ENCODE assay signal across 23 mouse cellular contexts in genomic region chr5:142922251-142922650, GRCm38 (mm10). TPM values are rescaled to one million over a fixed set of nuclear protein-coding genes. Genes with fewer than 3 reads are reported as not detected.
A peak's percentile ranks its signal among the peaks of the same experiment; 100 is the strongest.
DNase-seq lines count a peak whose midpoint lies in the region; ATAC-seq and TF ChIP-seq lines count a peak whose summit lies in the region.
"Had no signal": no experiment of that assay in that cellular context is flagged by ENCODE, and none has a peak within 500 bp of the region (broad histone marks: within the 10 kb centered on the region; RNA-seq: fewer than 3 reads in every experiment).

No protein-coding gene starts in this region.

- no peaks in the 10 kb centered on the region for H3K36me3 ChIP-seq in liver, embryonic 11.5 days (ENCODE audit: control insufficient read depth, insufficient read depth, low read length)
- no peaks in the 10 kb centered on the region for H3K36me3 ChIP-seq in intestine, embryonic 16.5 days (ENCODE audit: control insufficient read depth, insufficient read depth, low read length)
- H3K36me3 ChIP-seq in liver, embryonic 16.5 days (ENCODE audit: control insufficient read depth, insufficient read depth): no peaks in the 10 kb centered on the region
- H3K36me3 ChIP-seq in hindbrain, embryonic 12.5 days: no peaks in the 10 kb centered on the region
- no peaks in the 10 kb centered on the region for H3K36me3 ChIP-seq in thymus, adult 2 months (ENCODE audit: control insufficient read depth, insufficient read depth, low read length)
- H3K36me3 ChIP-seq in midbrain, embryonic 16.5 days (ENCODE audit: control insufficient read depth, insufficient read depth, low read length): no peaks in the 10 kb centered on the region
- H3K36me3 ChIP-seq: forebrain, embryonic 15.5 days; G1E; lung, embryonic 15.5 days; neural tube, embryonic 13.5 days had no signal

- DNase-seq in liver, embryonic 11.5 days (ENCODE audit: low spot score): no peak
- DNase-seq in liver: no peak
- no peak for DNase-seq in thymus, adult 2 months
- DNase-seq: adrenal gland, postnatal 25 days; cerebellum, adult 9-10 months; gastrocnemius, postnatal 25 days; heart, adult 18-20 months; kidney, adult 18-20 months; layer of hippocampus, adult 9-11 months; lung, postnatal 36 days; midbrain, embryonic 14.5 days had no signal

- no peaks in the 10 kb centered on the region for H3K27me3 ChIP-seq in liver, embryonic 11.5 days (replicated peaks; ENCODE audit: control insufficient read depth, insufficient read depth, low read length)
- H3K27me3 ChIP-seq in intestine, embryonic 16.5 days (replicated peaks; ENCODE audit: control insufficient read depth, insufficient read depth, low read length): no peaks in the 10 kb centered on the region
- no peaks in the 10 kb centered on the region for H3K27me3 ChIP-seq in liver, embryonic 16.5 days (ENCODE audit: control insufficient read depth, insufficient read depth, low read depth, low read length)
- H3K27me3 ChIP-seq in hindbrain, embryonic 12.5 days: no peaks in the 10 kb centered on the region
- H3K27me3 ChIP-seq in thymus, adult 2 months (ENCODE audit: control insufficient read depth, insufficient read depth, low read length): no peaks in the 10 kb centered on the region
- H3K27me3 ChIP-seq in midbrain, embryonic 16.5 days (ENCODE audit: control insufficient read depth, insufficient read depth, low read depth, low read length): no peaks in the 10 kb centered on the region
- H3K27me3 ChIP-seq: forebrain, embryonic 15.5 days; lung, embryonic 15.5 days; megakaryocyte, embryonic 14.5 days; neural tube, embryonic 13.5 days had no signal

- H3K9ac ChIP-seq in liver, embryonic 11.5 days (ENCODE audit: low read depth, low read length): 0 out of 2 replicates have a peak overlapping the region, but pooled peaks have one; percentile 57
- H3K9ac ChIP-seq in intestine, embryonic 16.5 days (ENCODE audit: low read depth, low read length): peak overlapping the region; percentile 32
- H3K9ac ChIP-seq in liver, embryonic 16.5 days (ENCODE audit: low read depth, low read length): peak overlapping the region; percentile 70; the same call in 1 of the 2 replicates
- no peak overlapping the region for H3K9ac ChIP-seq in hindbrain, embryonic 12.5 days
- no peak overlapping the region for H3K9ac ChIP-seq in midbrain, embryonic 16.5 days (ENCODE audit: low read depth, low read length)
- H3K9ac ChIP-seq: forebrain, embryonic 15.5 days; lung, embryonic 15.5 days; neural tube, embryonic 13.5 days had no signal

- WGBS in liver, embryonic 11.5 days: 89% methylated on average over 5 of the region's 5 CpGs
- WGBS in intestine, embryonic 16.5 days: 72% methylated on average over 5 of the region's 5 CpGs
- 72% methylated on average over 5 of the region's 5 CpGs for whole genome bisulfite sequencing in liver, embryonic 16.5 days (ENCODE audit: insufficient replicate concordance)
- WGBS in hindbrain, embryonic 12.5 days: 89% methylated on average over 5 of the region's 5 CpGs
- 77% methylated on average over 5 of the region's 5 CpGs for WGBS in thymus, adult 2 months
- 95% methylated on average over 5 of the region's 5 CpGs for WGBS in midbrain, embryonic 16.5 days

- H3K27ac ChIP-seq in liver, embryonic 11.5 days (ENCODE audit: low read depth, low read length): peak overlapping the region; percentile 98
- H3K27ac ChIP-seq in intestine, embryonic 16.5 days (ENCODE audit: low read length): peak overlapping the region; percentile 94
- H3K27ac ChIP-seq in liver, embryonic 16.5 days (ENCODE audit: low read length): peak overlapping the region; percentile 100
- no peak overlapping the region for H3K27ac ChIP-seq in hindbrain, embryonic 12.5 days
- H3K27ac ChIP-seq in thymus, adult 2 months (ENCODE audit: control insufficient read depth, insufficient read depth, low read length): no peak overlapping the region
- no peak overlapping the region for H3K27ac ChIP-seq in midbrain, embryonic 16.5 days (ENCODE audit: low read length)
- H3K27ac ChIP-seq: forebrain, embryonic 15.5 days; kidney, postnatal 0 days; neural tube, embryonic 13.5 days had no signal

- TF ChIP-seq CTCF in thymus, adult 2 months (IDR thresholded peaks at IDR 0.05; ENCODE audit: borderline replicate concordance, control insufficient read depth, extremely low read depth, insufficient read depth, low read length, poor library complexity): no peak

- H3K9me3 ChIP-seq in liver, embryonic 11.5 days (ENCODE audit: control insufficient read depth, low read length): no peaks in the 10 kb centered on the region
- no peaks in the 10 kb centered on the region; the same call in 1 of the 2 replicates for H3K9me3 ChIP-seq in intestine, embryonic 16.5 days (ENCODE audit: control insufficient read depth, low read length)
- no peaks in the 10 kb centered on the region for H3K9me3 ChIP-seq in liver, embryonic 16.5 days (replicated peaks; ENCODE audit: control insufficient read depth, low read length)
- no peaks in the 10 kb centered on the region for H3K9me3 ChIP-seq in hindbrain, embryonic 12.5 days (replicated peaks)
- no peaks in the 10 kb centered on the region for H3K9me3 ChIP-seq in midbrain, embryonic 16.5 days (replicated peaks; ENCODE audit: control insufficient read depth, low read length, poor library complexity, severe bottlenecking)
- H3K9me3 ChIP-seq: forebrain, embryonic 15.5 days; lung, embryonic 15.5 days; megakaryocyte, embryonic 14.5 days; neural tube, embryonic 13.5 days had no signal

- ATAC-seq in liver, embryonic 11.5 days (replicated peaks; ENCODE audit: low FRiP score): no peak
- 0 out of 2 replicates have a peak, but pooled peaks have one; percentile 6 for ATAC-seq in intestine, embryonic 16.5 days
- no peak for ATAC-seq in liver, embryonic 16.5 days (ENCODE audit: low read depth)
- ATAC-seq in hindbrain, embryonic 12.5 days (ENCODE audit: low FRiP score): no peak
- no peak for ATAC-seq in midbrain, embryonic 16.5 days
- ATAC-seq: activated CD4-positive, CD25-positive, alpha-beta regulatory T cell, adult 4 months; forebrain, embryonic 15.5 days; hindbrain, embryonic 16.5 days had no signal

- peaks cover 54% of the 10 kb centered on the region for H3K4me1 ChIP-seq in liver, embryonic 11.5 days (replicated peaks; ENCODE audit: control insufficient read depth, insufficient read depth, low read length)
- peaks cover 42% of the 10 kb centered on the region for H3K4me1 ChIP-seq in intestine, embryonic 16.5 days (ENCODE audit: control insufficient read depth, insufficient read depth, low read length)
- H3K4me1 ChIP-seq in liver, embryonic 16.5 days (ENCODE audit: control insufficient read depth, low read depth, low read length): peaks cover 60% of the 10 kb centered on the region
- peaks cover 9% of the 10 kb centered on the region for H3K4me1 ChIP-seq in hindbrain, embryonic 12.5 days
- peaks cover 40% of the 10 kb centered on the region for H3K4me1 ChIP-seq in thymus, adult 2 months (replicated peaks; ENCODE audit: control insufficient read depth, insufficient read depth, low read length)
- 0 out of 2 replicates have a peak, but pooled peaks cover 2% of the 10 kb centered on the region for H3K4me1 ChIP-seq in midbrain, embryonic 16.5 days (ENCODE audit: control insufficient read depth, insufficient read depth, low read length)

- H3K4me2 ChIP-seq in liver, embryonic 11.5 days: no peak overlapping the region
- H3K4me2 ChIP-seq in intestine, embryonic 16.5 days (ENCODE audit: low read depth, low read length): peak overlapping the region; percentile 30
- no peak overlapping the region for H3K4me2 ChIP-seq in liver, embryonic 16.5 days (ENCODE audit: low read depth, low read length)
- no peak overlapping the region for H3K4me2 ChIP-seq in hindbrain, embryonic 12.5 days (replicated peaks)
- no peak overlapping the region for H3K4me2 ChIP-seq in midbrain, embryonic 16.5 days (ENCODE audit: low read length)
- H3K4me2 ChIP-seq: forebrain, embryonic 15.5 days; lung, embryonic 15.5 days; neural tube, embryonic 13.5 days had no signal

- no peak for TF ChIP-seq POLR2A in thymus, adult 2 months (IDR thresholded peaks at IDR 0.05; ENCODE audit: control insufficient read depth, extremely low read depth, insufficient read depth, low read length, poor library complexity)

- no peak overlapping the region for H3K4me3 ChIP-seq in liver, embryonic 11.5 days (ENCODE audit: low read depth, low read length)
- no peak overlapping the region for H3K4me3 ChIP-seq in intestine, embryonic 16.5 days (ENCODE audit: low read length)
- no peak overlapping the region for H3K4me3 ChIP-seq in liver, embryonic 16.5 days (ENCODE audit: low read depth, low read length)
- no peak overlapping the region for H3K4me3 ChIP-seq in hindbrain, embryonic 12.5 days
- H3K4me3 ChIP-seq in thymus, adult 2 months (ENCODE audit: control insufficient read depth, insufficient read depth, low read length): no peak overlapping the region
- no peak overlapping the region for H3K4me3 ChIP-seq in midbrain, embryonic 16.5 days (ENCODE audit: low read depth, low read length)
- H3K4me3 ChIP-seq: forebrain, embryonic 15.5 days; lung, embryonic 15.5 days; megakaryocyte, embryonic 14.5 days; neural tube, embryonic 13.5 days had no signal

RNA-seq across cellular contexts. Expression of gene Actb, which starts 15.7 kb away (rescaled TPM):
- polyA plus RNA-seq in liver, embryonic 11.5 days (2014; fragmentation: Nextera tagmentation; extraction: Ambion mirVana): 11,958 and 12,749 TPM in 2 replicates
- 14,111 and 16,287 TPM in 2 replicates for polyA plus RNA-seq in intestine, embryonic 16.5 days (2015; fragmentation: Nextera tagmentation; extraction: Ambion mirVana)
- 6,197 and 6,568 TPM in 2 replicates for polyA plus RNA-seq in liver, embryonic 16.5 days (2015; fragmentation: Nextera tagmentation; extraction: Ambion mirVana)
- 14,392 and 16,600 TPM in 2 replicates for polyA plus RNA-seq in hindbrain, embryonic 12.5 days (2016; fragmentation: Nextera tagmentation; extraction: Ambion mirVana)
- polyA plus RNA-seq in thymus, adult 2 months (2012; rRNA removed): 6,903 and 9,637 TPM in 2 replicates
- polyA plus RNA-seq in midbrain, embryonic 16.5 days (2015; fragmentation: Nextera tagmentation; extraction: Ambion mirVana): 13,967 and 14,266 TPM in 2 replicates

RNA-seq across cellular contexts. Expression of gene Fbxl18, which starts 27.0 kb away (rescaled TPM):
- 6.7 TPM in 2 replicates for polyA plus RNA-seq in liver, embryonic 11.5 days (2014; fragmentation: Nextera tagmentation; extraction: Ambion mirVana)
- 7.7 and 10.3 TPM in 2 replicates for polyA plus RNA-seq in intestine, embryonic 16.5 days (2015; fragmentation: Nextera tagmentation; extraction: Ambion mirVana)
- 2.7 TPM in 2 replicates for polyA plus RNA-seq in liver, embryonic 16.5 days (2015; fragmentation: Nextera tagmentation; extraction: Ambion mirVana)
- polyA plus RNA-seq in hindbrain, embryonic 12.5 days (2016; fragmentation: Nextera tagmentation; extraction: Ambion mirVana): 24.6 and 26.9 TPM in 2 replicates
- 25.8 and 29.9 TPM in 2 replicates for polyA plus RNA-seq in thymus, adult 2 months (2012; rRNA removed)
- 29.9 and 35.1 TPM in 2 replicates for polyA plus RNA-seq in midbrain, embryonic 16.5 days (2015; fragmentation: Nextera tagmentation; extraction: Ambion mirVana)

RNA-seq across cellular contexts. Expression of gene Fscn1, which starts 37.9 kb away (rescaled TPM):
- polyA plus RNA-seq in liver, embryonic 11.5 days (2014; fragmentation: Nextera tagmentation; extraction: Ambion mirVana): 142 and 148 TPM in 2 replicates
- 120 and 129 TPM in 2 replicates for polyA plus RNA-seq in intestine, embryonic 16.5 days (2015; fragmentation: Nextera tagmentation; extraction: Ambion mirVana)
- 19.6 and 20.4 TPM in 2 replicates for polyA plus RNA-seq in liver, embryonic 16.5 days (2015; fragmentation: Nextera tagmentation; extraction: Ambion mirVana)
- 699 and 764 TPM in 2 replicates for polyA plus RNA-seq in hindbrain, embryonic 12.5 days (2016; fragmentation: Nextera tagmentation; extraction: Ambion mirVana)
- polyA plus RNA-seq in thymus, adult 2 months (2012; rRNA removed): 148 and 157 TPM in 2 replicates
- 493 and 557 TPM in 2 replicates for polyA plus RNA-seq in midbrain, embryonic 16.5 days (2015; fragmentation: Nextera tagmentation; extraction: Ambion mirVana)
- polyA plus RNA-seq: G1E had no signal

Comparison
In these comparisons a context has a peak if more than half of its experiments do, and no peak if none do; other contexts are left out.
1. H3K27ac ChIP-seq: peak in liver, embryonic 11.5 days (single experiment), intestine, embryonic 16.5 days (single experiment) and liver, embryonic 16.5 days (single experiment); none in hindbrain, embryonic 12.5 days (single experiment), thymus, adult 2 months (single experiment) and midbrain, embryonic 16.5 days (single experiment).
2. H3K9ac ChIP-seq: peak in liver, embryonic 11.5 days (single experiment), intestine, embryonic 16.5 days (single experiment) and liver, embryonic 16.5 days (single experiment); none in hindbrain, embryonic 12.5 days (single experiment) and midbrain, embryonic 16.5 days (single experiment).